Comparison of ENCODE assay signal across 18 mouse cellular contexts in genomic region chr17:5109343-5109742, GRCm38 (mm10).
DNase-seq lines count a peak whose midpoint lies in the region; ATAC-seq and TF ChIP-seq lines count a peak whose summit lies in the region.
"Had no signal": no experiment of that assay in that cellular context is flagged by ENCODE, and none has a peak within 500 bp of the region (broad histone marks: within the 10 kb centered on the region; RNA-seq: fewer than 3 reads in every experiment).

No protein-coding gene starts in this region.

- no peak for ATAC-seq in liver, embryonic 15.5 days (ENCODE audit: insufficient read depth)
- no peak for ATAC-seq in liver, postnatal 0 days
- no peak for ATAC-seq in liver, embryonic 16.5 days (ENCODE audit: low read depth)
- ATAC-seq in hindbrain, embryonic 11.5 days (ENCODE audit: low FRiP score) = no peak
- ATAC-seq: CD4-positive, CD25-positive, alpha-beta regulatory T cell, adult 4 months; forebrain, embryonic 15.5 days; hindbrain, embryonic 16.5 days had no signal

- no peak overlapping the region for H3K4me3 ChIP-seq in heart, embryonic 10.5 days
- no peak overlapping the region for H3K4me3 ChIP-seq in liver, embryonic 15.5 days (replicated peaks)
- no peak overlapping the region for H3K4me3 ChIP-seq in liver, postnatal 0 days (ENCODE audit: low read depth, low read length)
- no peak overlapping the region for H3K4me3 ChIP-seq in liver, embryonic 16.5 days (ENCODE audit: low read depth, low read length)
- no peak overlapping the region for H3K4me3 ChIP-seq in hindbrain, embryonic 11.5 days (ENCODE audit: low read depth, low read length)
- H3K4me3 ChIP-seq: forebrain, embryonic 15.5 days; heart, adult 2 months; hindbrain, embryonic 13.5 days had no signal

- peak; percentile 51 for DNase-seq in heart, adult 11 months
- DNase-seq in heart, embryonic 10.5 days (ENCODE audit: low spot score) = no peak
- DNase-seq in liver, postnatal 0 days = no peak
- DNase-seq in hindbrain, embryonic 11.5 days (ENCODE audit: low spot score) = no peak
- DNase-seq: adrenal gland, adult 2 months; adrenal gland, postnatal 14 days; cerebellum, adult 18-20 months; cerebellum, adult 9-10 months; cerebellum, postnatal 14 days; gastrocnemius, postnatal 25 days; heart, adult 2 months had no signal

- TF ChIP-seq CTCF in liver, postnatal 0 days (IDR thresholded peaks at IDR 0.05; ENCODE audit: low read depth) = no peak

- WGBS in heart, embryonic 10.5 days = 74% methylated on average over 8 of the region's 8 CpGs
- 81% methylated on average over 8 of the region's 8 CpGs for WGBS in liver, embryonic 15.5 days (ENCODE audit: insufficient replicate concordance)
- WGBS in liver, postnatal 0 days (ENCODE audit: insufficient replicate concordance) = 84% methylated on average over 8 of the region's 8 CpGs
- 80% methylated on average over 8 of the region's 8 CpGs for WGBS in liver, embryonic 16.5 days (ENCODE audit: insufficient replicate concordance)
- WGBS in hindbrain, embryonic 11.5 days = 87% methylated on average over 8 of the region's 8 CpGs

- no peak overlapping the region; the same call in 1 of the 2 replicates for H3K27ac ChIP-seq in heart, embryonic 10.5 days
- peak overlapping the region; percentile 42 for H3K27ac ChIP-seq in liver, embryonic 15.5 days (replicated peaks)
- no peak overlapping the region for H3K27ac ChIP-seq in liver, postnatal 0 days (ENCODE audit: low read depth)
- 0 out of 2 replicates have a peak overlapping the region, but pooled peaks have one; percentile 21 for H3K27ac ChIP-seq in liver, embryonic 16.5 days (ENCODE audit: low read length)
- no peak overlapping the region for H3K27ac ChIP-seq in hindbrain, embryonic 11.5 days (ENCODE audit: low read depth, low read length)
- H3K27ac ChIP-seq: forebrain, embryonic 15.5 days; heart, adult 2 months; hindbrain, embryonic 13.5 days had no signal

- no peaks in the 10 kb centered on the region for H3K36me3 ChIP-seq in heart, embryonic 10.5 days
- no peaks in the 10 kb centered on the region for H3K36me3 ChIP-seq in liver, embryonic 15.5 days (replicated peaks)
- H3K36me3 ChIP-seq in liver, postnatal 0 days (replicated peaks; ENCODE audit: insufficient read depth, low read length) = no peaks in the 10 kb centered on the region; the same call in 1 of the 2 replicates
- no peaks in the 10 kb centered on the region for H3K36me3 ChIP-seq in liver, embryonic 16.5 days (ENCODE audit: control insufficient read depth, insufficient read depth)
- no peaks in the 10 kb centered on the region for H3K36me3 ChIP-seq in hindbrain, embryonic 11.5 days (ENCODE audit: control insufficient read depth, insufficient read depth, low read length)
- H3K36me3 ChIP-seq: forebrain, embryonic 15.5 days; hindbrain, embryonic 13.5 days had no signal

- H3K27me3 ChIP-seq in heart, embryonic 10.5 days (ENCODE audit: insufficient read depth, poor library complexity, severe bottlenecking) = peaks cover 23% of the 10 kb centered on the region; the same call in 1 of the 2 replicates
- H3K27me3 ChIP-seq in liver, embryonic 15.5 days = no peaks in the 10 kb centered on the region
- no peaks in the 10 kb centered on the region for H3K27me3 ChIP-seq in liver, postnatal 0 days (ENCODE audit: insufficient read depth, low read length)
- H3K27me3 ChIP-seq in liver, embryonic 16.5 days (ENCODE audit: control insufficient read depth, insufficient read depth, low read depth, low read length) = no peaks in the 10 kb centered on the region
- no peaks in the 10 kb centered on the region for H3K27me3 ChIP-seq in hindbrain, embryonic 11.5 days (ENCODE audit: control insufficient read depth, insufficient read depth, low read length)
- H3K27me3 ChIP-seq: forebrain, embryonic 15.5 days; hindbrain, embryonic 13.5 days had no signal

- H3K4me1 ChIP-seq in heart, embryonic 10.5 days = peaks cover 42% of the 10 kb centered on the region
- peaks cover 88% of the 10 kb centered on the region for H3K4me1 ChIP-seq in liver, embryonic 15.5 days (replicated peaks)
- H3K4me1 ChIP-seq in liver, postnatal 0 days (ENCODE audit: insufficient read depth) = peaks cover 59% of the 10 kb centered on the region
- H3K4me1 ChIP-seq in liver, embryonic 16.5 days (ENCODE audit: control insufficient read depth, low read depth, low read length) = peaks cover 71% of the 10 kb centered on the region
- no peaks in the 10 kb centered on the region; the same call in 1 of the 2 replicates for H3K4me1 ChIP-seq in hindbrain, embryonic 11.5 days (replicated peaks; ENCODE audit: control insufficient read depth, insufficient read depth, low read length)

- TF ChIP-seq EP300 in liver, postnatal 0 days (IDR thresholded peaks at IDR 0.05; ENCODE audit: low read depth) = no peak

- no peaks in the 10 kb centered on the region for H3K9me3 ChIP-seq in heart, embryonic 10.5 days
- no peaks in the 10 kb centered on the region for H3K9me3 ChIP-seq in liver, embryonic 15.5 days (replicated peaks)
- no peaks in the 10 kb centered on the region for H3K9me3 ChIP-seq in liver, postnatal 0 days (ENCODE audit: low read length)
- no peaks in the 10 kb centered on the region for H3K9me3 ChIP-seq in liver, embryonic 16.5 days (replicated peaks; ENCODE audit: control insufficient read depth, low read length)
- H3K9me3 ChIP-seq in hindbrain, embryonic 11.5 days (ENCODE audit: control insufficient read depth, low read length) = no peaks in the 10 kb centered on the region
- H3K9me3 ChIP-seq: forebrain, embryonic 15.5 days; hindbrain, embryonic 13.5 days had no signal

- no peak overlapping the region for H3K4me2 ChIP-seq in liver, embryonic 15.5 days
- H3K4me2 ChIP-seq in liver, postnatal 0 days (ENCODE audit: low read depth, low read length) = no peak overlapping the region
- H3K4me2 ChIP-seq in liver, embryonic 16.5 days (ENCODE audit: low read depth, low read length) = no peak overlapping the region
- no peak overlapping the region for H3K4me2 ChIP-seq in hindbrain, embryonic 11.5 days (replicated peaks; ENCODE audit: low read depth, low read length)
- H3K4me2 ChIP-seq: forebrain, embryonic 15.5 days; heart, embryonic 11.5 days; hindbrain, embryonic 13.5 days had no signal

- no peak overlapping the region for H3K9ac ChIP-seq in liver, embryonic 15.5 days
- no peak overlapping the region for H3K9ac ChIP-seq in liver, postnatal 0 days (replicated peaks)
- H3K9ac ChIP-seq in liver, embryonic 16.5 days (ENCODE audit: low read depth, low read length) = no peak overlapping the region
- H3K9ac ChIP-seq in hindbrain, embryonic 11.5 days (ENCODE audit: low read depth, low read length) = no peak overlapping the region
- H3K9ac ChIP-seq: forebrain, embryonic 15.5 days; hindbrain, embryonic 13.5 days had no signal

Comparison
In these comparisons a context has a peak if more than half of its experiments do, and no peak if none do; other contexts are left out.
1. H3K27ac ChIP-seq: peak in liver, embryonic 15.5 days (single experiment) and liver, embryonic 16.5 days (single experiment); none in heart, embryonic 10.5 days (single experiment), liver, postnatal 0 days (single experiment) and hindbrain, embryonic 11.5 days (single experiment).